In genomic region chr7:126759050-126759671, GRCm38 (mm10) we compare ENCODE assay signal across 8 mouse cellular contexts. TPM values are rescaled to one million over a fixed set of nuclear protein-coding genes. Genes with fewer than 3 reads are reported as not detected.
A peak's percentile ranks its signal among the peaks of the same experiment; 100 is the strongest.
DNase-seq lines count a peak whose midpoint lies in the region; ATAC-seq lines count a peak whose summit lies in the region.

Gene Mapk3, plus strand, starts transcription at chr7:126759601.

- intact Hi-C loops in gastrocnemius, postnatal 36 days (cut with DNase I): loop anchor here (5.0 kb wide), 1 partner anchor 258 kb away; the partner anchor contains the start of genes Pagr1a and Pagr1b
- intact Hi-C loops in left cerebral cortex, postnatal 14 days (cut with DNase I): no loop called here

- peak within 1 kb of the TSS; percentile 94 for H3K4me2 ChIP-seq in intestine, embryonic 14.5 days (ENCODE audit: low read length)

- H3K27me3 ChIP-seq in intestine, embryonic 14.5 days (replicated peaks; ENCODE audit: control insufficient read depth, insufficient read depth, low read length): no peaks in the 10 kb centered on the region

- peak; percentile 84 for DNase-seq in adrenal gland, adult 8-10 months
- peak; percentile 85 for DNase-seq in embryo, embryonic 11.5 days (ENCODE audit: low read depth, low spot score)
- DNase-seq in gastrocnemius, postnatal 36 days: peak; percentile 83 to 84
- DNase-seq in intestine, embryonic 14.5 days (ENCODE audit: low spot score): peak; percentile 92
- DNase-seq in left cerebral cortex, postnatal 14 days (ENCODE audit: low spot score in 2 of 2): peak; percentile 91 to 94
- DNase-seq in right cerebral cortex, postnatal 14 days: peak; percentile 87
- DNase-seq in urinary bladder, postnatal 36 days (ENCODE audit: low spot score in 2 of 2): peak; percentile 81 to 89

- H3K4me3 ChIP-seq in intestine, embryonic 14.5 days (ENCODE audit: low read depth, low read length): peak within 1 kb of the TSS; percentile 80

- H3K9me3 ChIP-seq in intestine, embryonic 14.5 days (ENCODE audit: control insufficient read depth, low read length): no peaks in the 10 kb centered on the region

- H3K4me1 ChIP-seq in intestine, embryonic 14.5 days (replicated peaks; ENCODE audit: control insufficient read depth, insufficient read depth, low read length): peaks cover 31% of the 10 kb centered on the region

- H3K36me3 ChIP-seq in intestine, embryonic 14.5 days (ENCODE audit: control insufficient read depth, insufficient read depth, low read length): peaks cover 22% of the 10 kb centered on the region

- WGBS in intestine, embryonic 14.5 days: 2% methylated on average over 10 of the region's 38 CpGs

- H3K27ac ChIP-seq in intestine, embryonic 14.5 days (ENCODE audit: low read depth): peak within 1 kb of the TSS; percentile 96

- ATAC-seq in intestine, embryonic 14.5 days (replicated peaks; ENCODE audit: low FRiP score, low TSS enrichment, low read depth): peak; percentile 67
- ATAC-seq in megakaryocyte-erythroid progenitor cell, adult 5-6 weeks (replicated peaks; ENCODE audit: low FRiP score, low TSS enrichment, poor library complexity, severe bottlenecking): peak; percentile 74

- H3K9ac ChIP-seq in intestine, embryonic 14.5 days (ENCODE audit: low read length): peak within 1 kb of the TSS; percentile 84

RNA-seq across cellular contexts. Expression of gene Mapk3, which starts in this region (rescaled TPM):
- 100 to 1,000 TPM; 117 to 195 (median 156) TPM for total RNA-seq in adrenal gland, adult 8-10 months (2022)
- total RNA-seq in gastrocnemius, postnatal 36 days (2021): 10 to 100 TPM; 15.7 to 21.9 TPM
- polyA plus RNA-seq in intestine, embryonic 14.5 days (2014; fragmentation: Nextera tagmentation; extraction: Ambion mirVana): 101 and 104 TPM in 2 replicates
- 100 to 1,000 TPM; 209 to 214 TPM for total RNA-seq in left cerebral cortex, postnatal 14 days (2021)
- total RNA-seq in megakaryocyte-erythroid progenitor cell, adult 5-6 weeks (2014; fragmentation: Nextera tagmentation): 41.0 and 45.1 TPM in 2 replicates
- total RNA-seq in megakaryocyte-erythroid progenitor cell, adult 5-6 weeks (2017): 17.5 and 20.1 TPM in 2 replicates

Comparison
In these comparisons a context has a peak if more than half of its experiments do, and no peak if none do; other contexts are left out.
1. Peak in every context shown above with its lines: DNase-seq, ATAC-seq, H3K4me3 ChIP-seq and H3K27ac ChIP-seq.